Mouse (Mus musculus): ENCODE results near the gene Slc1a7. TPM values are rescaled to one million over a fixed set of nuclear protein-coding genes. Genes with fewer than 3 reads are reported as not detected.

Slc1a7 gene
- 0.08 and 0.25 TPM in 2 replicates for polyA plus RNA-seq (2015; fragmentation: Nextera tagmentation; extraction: Ambion mirVana)

DNA sequence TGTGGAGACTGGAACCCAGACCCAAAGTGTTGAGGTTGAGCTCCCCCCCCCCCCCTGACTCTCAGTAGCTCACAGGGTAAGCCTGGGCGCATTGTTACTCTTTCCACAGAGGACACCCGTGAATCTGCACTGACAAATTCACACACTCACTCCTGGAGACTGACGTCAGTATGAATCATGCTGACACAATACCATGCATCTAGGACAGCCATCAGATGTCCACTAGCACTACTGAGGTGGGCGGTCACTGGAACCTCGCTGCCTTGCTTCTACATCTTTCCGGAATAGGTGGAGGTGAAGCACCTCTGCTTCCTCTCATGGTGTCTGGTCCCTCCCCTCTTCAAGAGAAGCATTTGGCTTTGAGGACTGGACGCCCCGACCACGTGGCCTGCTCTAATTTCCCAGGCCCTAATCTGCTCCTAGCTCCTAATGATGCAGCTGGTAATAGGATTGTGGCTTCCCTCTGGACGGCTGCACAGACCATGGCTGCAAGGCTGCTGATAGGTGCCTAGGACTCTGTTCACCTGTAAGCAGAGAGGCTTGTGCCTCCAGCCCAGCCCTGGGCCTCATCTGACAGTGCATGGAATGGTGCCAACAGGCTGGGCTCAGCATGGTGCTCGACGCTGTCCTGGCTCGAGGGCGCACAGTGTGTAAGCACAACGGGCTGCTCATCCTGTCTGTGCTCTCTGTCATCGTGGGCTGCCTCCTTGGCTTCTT, at the start of gene Slc1a7:
TSS of gene Slc1a7 (plus strand) at position 367 of the 717 bp plus-strand sequence.

GRCm38 (mm10) chr4:107923145-107923802, 44.9 kb upstream of the Slc1a7 start, which contains the start of gene Cpt2:
TSS of gene Cpt2 (minus strand) at chr4:107923610.

Other genes starting within 250 kb of the Slc1a7 start
- 1.6 and 2.1 TPM in 2 replicates for gene Lrp8, start 166.1 kb upstream of the Slc1a7 start, polyA plus RNA-seq (2015; fragmentation: Nextera tagmentation; extraction: Ambion mirVana)
- gene Magoh, start 88.6 kb upstream of the Slc1a7 start, polyA plus RNA-seq (2015; fragmentation: Nextera tagmentation; extraction: Ambion mirVana): 149 and 164 TPM in 2 replicates
- 46.0 and 48.0 TPM in 2 replicates for gene 0610037L13Rik, start 78.5 kb upstream of the Slc1a7 start, polyA plus RNA-seq (2015; fragmentation: Nextera tagmentation; extraction: Ambion mirVana)
- gene Cpt2, start 44.7 kb upstream of the Slc1a7 start, polyA plus RNA-seq (2015; fragmentation: Nextera tagmentation; extraction: Ambion mirVana): 21.9 and 22.4 TPM in 2 replicates
- gene Podn, start 128.1 kb downstream of the Slc1a7 start, polyA plus RNA-seq (2015; fragmentation: Nextera tagmentation; extraction: Ambion mirVana): 1.5 and 2.7 TPM in 2 replicates
- gene Scp2, start 176.7 kb downstream of the Slc1a7 start, polyA plus RNA-seq (2015; fragmentation: Nextera tagmentation; extraction: Ambion mirVana): 135 and 145 TPM in 2 replicates
- gene Echdc2, start 197.1 kb downstream of the Slc1a7 start, polyA plus RNA-seq (2015; fragmentation: Nextera tagmentation; extraction: Ambion mirVana): 2.8 and 3.4 TPM in 2 replicates
- not detected in 2 replicates for gene Zyg11a, start 249.7 kb downstream of the Slc1a7 start, polyA plus RNA-seq (2015; fragmentation: Nextera tagmentation; extraction: Ambion mirVana)

Measured in spleen, postnatal 0 days (tissue).